Mouse (Mus musculus) embryo, embryonic 10.5 days (tissue): ENCODE results near the gene Cbarp.
"Not testable (repeated sequence)": the region's sequence is repeated elsewhere in the genome, so short reads cannot be mapped to it uniquely, and the experiment has no call there.

Experiments used
- DNase-seq: peaks from one replicate; pipeline ENCODE4 v3.0.0-alpha.2; 2015; ENCODE audit warnings: low spot score

Cbarp gene

GRCm38 (mm10) chr10:80170052-80170451 is 29.4 kb upstream of the Cbarp start:
- DNase-seq: no peak

GRCm38 (mm10) chr10:80169651-80170050 is 29.0 kb upstream of the Cbarp start:
- no peak for DNase-seq

- DNase-seq: no peak
These were observed 28.4 kb upstream of the Cbarp start for GRCm38 (mm10) chr10:80169070-80169469.

- peak; percentile 95 for DNase-seq
These were observed 27.5 kb upstream of the Cbarp start for GRCm38 (mm10) chr10:80168038-80168661.

- DNase-seq: peak; percentile 100
These were observed 26.9 kb upstream of the Cbarp start for GRCm38 (mm10) chr10:80167460-80168037.

GRCm38 (mm10) chr10:80166136-80166535 is 25.5 kb upstream of the Cbarp start:
- DNase-seq: not testable (repeated sequence)

- peak; percentile 61 for DNase-seq
These were observed 24.9 kb upstream of the Cbarp start, which contains the start of gene Cirbp for GRCm38 (mm10) chr10:80165392-80166128. Cirbp (plus strand) TSS chr10:80165985.

- DNase-seq: peak; percentile 99
These were observed 24.3 kb upstream of the Cbarp start for GRCm38 (mm10) chr10:80164998-80165344.

- DNase-seq: no peak
These were observed 23.7 kb upstream of the Cbarp start for GRCm38 (mm10) chr10:80164161-80164997.

GRCm38 (mm10) chr10:80163721-80164120 is 23.1 kb upstream of the Cbarp start:
- no peak for DNase-seq

GRCm38 (mm10) chr10:80162716-80163299 is 22.2 kb upstream of the Cbarp start:
- no peak for DNase-seq

- DNase-seq: no peak
These were observed 21.6 kb upstream of the Cbarp start for GRCm38 (mm10) chr10:80162243-80162608.

- peak; percentile 81 for DNase-seq
These were observed 21.0 kb upstream of the Cbarp start for GRCm38 (mm10) chr10:80161522-80162242.

- peak; percentile 88 for DNase-seq
These were observed 20.1 kb upstream of the Cbarp start for GRCm38 (mm10) chr10:80160455-80161371.

GRCm38 (mm10) chr10:80159561-80160454 is 19.2 kb upstream of the Cbarp start:
- DNase-seq: peak; percentile 99

GRCm38 (mm10) chr10:80159021-80159560 is 18.5 kb upstream of the Cbarp start:
- no peak for DNase-seq

- DNase-seq: peak; percentile 67
These were observed 17.8 kb upstream of the Cbarp start for GRCm38 (mm10) chr10:80158307-80158986.
